Mouse (Mus musculus): Measurements from ENCODE around the gene Setd3. TPM values are rescaled to one million over a fixed set of nuclear protein-coding genes. Genes with fewer than 3 reads are reported as not detected.

Setd3 gene
- polyA plus RNA-seq, 1 experiment: 37.9 TPM

- Histone ChIP-seq H3K4me1 (ENCODE audit: control insufficient read depth, insufficient read depth, low read length) (no peaks in the 10 kb centered on the region), H3K36me3 (ENCODE audit: control insufficient read depth, insufficient read depth, low read length) (no peaks in the 10 kb centered on the region), H3K27me3 (ENCODE audit: control insufficient read depth, insufficient read depth, low read length) (no peaks in the 10 kb centered on the region), H3K27ac (ENCODE audit: control insufficient read depth, insufficient read depth, low read depth, low read length) (no peak overlapping the region), H3K4me3 (ENCODE audit: control insufficient read depth, low read depth, low read length) (no peak overlapping the region)
- no peak for TF ChIP-seq POLR2A (IDR thresholded peaks at IDR 0.05; ENCODE audit: control insufficient read depth, low read depth, low read length)
- TF ChIP-seq CTCF (IDR thresholded peaks at IDR 0.05; ENCODE audit: control insufficient read depth, insufficient read depth, insufficient replicate concordance, low read depth, low read length): no peak
Measured at GRCm38 (mm10) chr12:108061661-108062060, 117.5 kb downstream of the Setd3 start.

Other genes starting within 250 kb of the Setd3 start
- gene Bcl11b, start 175.7 kb downstream of the Setd3 start, polyA plus RNA-seq (2012; rRNA removed): 0.11 and 0.17 TPM in 2 replicates
- 225 and 271 TPM in 2 replicates for gene Ccnk, start 265 bp upstream of the Setd3 start, polyA plus RNA-seq (2012; rRNA removed)
- 22.6 and 27.9 TPM in 2 replicates for gene Ccdc85c, start 96.1 kb upstream of the Setd3 start, polyA plus RNA-seq (2012; rRNA removed)
- gene Hhipl1, start 127.0 kb upstream of the Setd3 start, polyA plus RNA-seq (2012; rRNA removed): 0.82 and 1.0 TPM in 2 replicates
- gene Cyp46a1, start 155.1 kb upstream of the Setd3 start, polyA plus RNA-seq (2012; rRNA removed): 17.9 and 19.7 TPM in 2 replicates
- 3.8 and 4.0 TPM in 2 replicates for gene Eml1, start 191.6 kb upstream of the Setd3 start, polyA plus RNA-seq (2012; rRNA removed)